Mouse (Mus musculus) lung, adult 2 months (tissue): ENCODE results near the gene Clybl.

Experiments used
- CTCF ChIP-seq: fragments of 200-500 bp; IDR thresholded peaks from 2 replicates; pipeline ENCODE4 v1.5.1; 2011; ENCODE audit warnings: mild to moderate bottlenecking, low read length, control low read depth; ENCODE audit not compliant: insufficient read depth
- POLR2A ChIP-seq: fragments of 200-500 bp; IDR thresholded peaks from 2 replicates; pipeline ENCODE4 v1.6.1; 2011; ENCODE audit warnings: low read depth, mild to moderate bottlenecking, control low read depth, low read length, borderline replicate concordance; ENCODE audit errors: extremely low read depth

DNA sequence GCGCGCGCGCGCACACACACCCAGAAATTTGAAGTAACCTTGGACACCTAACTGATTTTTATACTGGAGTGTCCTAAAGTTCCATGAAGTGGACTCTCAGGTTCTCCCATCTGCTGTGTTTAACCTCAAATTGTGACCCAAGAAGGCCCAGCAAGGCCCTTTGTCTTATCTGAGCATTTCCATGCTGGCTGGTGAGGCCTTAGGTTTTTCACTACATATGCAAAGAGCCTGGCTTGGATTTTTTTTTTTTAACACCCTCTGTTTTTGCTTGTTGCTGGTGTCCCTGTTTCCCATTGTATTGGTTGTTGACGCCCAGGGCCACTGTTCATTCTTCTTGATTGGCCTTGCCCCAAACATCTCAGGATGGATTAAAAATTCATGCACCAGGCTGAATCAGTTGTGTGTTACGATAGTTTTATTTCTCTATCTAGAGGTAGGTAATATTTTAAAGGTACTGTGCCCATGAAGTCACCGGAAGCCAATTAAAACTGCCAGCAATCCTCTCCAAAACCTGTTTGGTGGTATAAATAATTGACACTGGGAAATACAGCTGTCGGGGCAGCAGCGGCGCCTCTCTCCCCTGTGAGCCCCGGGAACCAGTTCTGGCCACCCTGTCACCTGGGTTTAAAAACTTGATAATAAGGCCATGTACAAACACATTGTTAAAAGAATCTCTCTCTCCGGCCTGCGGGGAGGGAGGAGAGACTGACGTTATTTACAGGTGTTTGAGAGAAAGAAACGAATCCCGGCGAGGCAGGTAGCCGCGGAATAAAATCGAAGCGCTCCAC lies 45.4 kb downstream of the Clybl start:
- TF ChIP-seq CTCF (no peak), POLR2A (no peak)
